Mouse (Mus musculus): ENCODE results near the gene Ubl4b.

The Ubl4b gene

DNA sequence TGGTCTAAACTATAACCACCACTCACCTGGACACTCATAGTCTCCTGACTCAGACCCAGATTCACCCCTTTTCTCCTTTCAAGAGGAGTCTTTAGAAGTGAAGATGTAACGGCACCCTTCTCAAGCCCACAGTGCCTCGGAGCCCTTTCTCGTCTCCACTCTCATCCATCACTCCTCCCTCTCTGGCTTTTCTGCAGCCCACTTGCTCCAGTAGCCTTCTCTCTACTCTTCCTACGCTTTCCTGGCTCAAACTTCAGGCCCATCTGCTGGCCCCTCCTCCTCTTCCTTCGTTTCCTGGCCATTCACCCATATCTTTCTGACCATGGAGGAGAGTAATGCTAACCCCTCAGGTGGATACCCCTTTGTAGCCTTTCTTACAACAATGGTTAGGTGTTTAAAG lies 33.9 kb downstream of the Ubl4b start:
- CTCF ChIA-PET, result no interaction called here

DNA sequence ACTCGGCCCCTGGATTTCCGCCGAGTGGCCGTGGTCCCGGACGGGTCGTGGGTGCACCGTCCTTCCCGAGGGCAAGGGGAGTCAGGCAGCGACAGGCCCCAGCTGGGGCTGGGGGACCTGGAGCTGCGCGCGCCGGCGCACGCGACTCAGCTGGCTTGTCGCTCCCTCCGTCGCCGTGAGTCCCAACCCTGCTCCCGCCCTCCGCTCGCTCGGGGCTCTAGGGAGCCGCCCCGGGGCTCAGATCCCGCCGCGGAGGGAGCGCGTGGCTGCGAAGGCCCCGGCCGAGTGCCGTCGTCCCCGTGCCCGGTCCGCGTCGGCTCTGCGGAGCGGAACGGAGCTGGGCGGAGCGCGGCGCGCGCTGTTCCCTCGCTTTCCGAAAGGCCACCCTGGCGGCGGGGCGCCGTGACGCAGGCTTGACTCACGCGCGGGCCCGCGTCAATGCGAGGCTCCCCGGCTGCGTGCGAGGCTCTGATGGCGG lies 37.2 kb downstream of the Ubl4b start, which contains the start of gene Slc6a17:
Gene Slc6a17, minus strand, starts transcription at position 388 of the 478 bp plus-strand sequence.
- CTCF ChIA-PET, result no interaction called here

DNA sequence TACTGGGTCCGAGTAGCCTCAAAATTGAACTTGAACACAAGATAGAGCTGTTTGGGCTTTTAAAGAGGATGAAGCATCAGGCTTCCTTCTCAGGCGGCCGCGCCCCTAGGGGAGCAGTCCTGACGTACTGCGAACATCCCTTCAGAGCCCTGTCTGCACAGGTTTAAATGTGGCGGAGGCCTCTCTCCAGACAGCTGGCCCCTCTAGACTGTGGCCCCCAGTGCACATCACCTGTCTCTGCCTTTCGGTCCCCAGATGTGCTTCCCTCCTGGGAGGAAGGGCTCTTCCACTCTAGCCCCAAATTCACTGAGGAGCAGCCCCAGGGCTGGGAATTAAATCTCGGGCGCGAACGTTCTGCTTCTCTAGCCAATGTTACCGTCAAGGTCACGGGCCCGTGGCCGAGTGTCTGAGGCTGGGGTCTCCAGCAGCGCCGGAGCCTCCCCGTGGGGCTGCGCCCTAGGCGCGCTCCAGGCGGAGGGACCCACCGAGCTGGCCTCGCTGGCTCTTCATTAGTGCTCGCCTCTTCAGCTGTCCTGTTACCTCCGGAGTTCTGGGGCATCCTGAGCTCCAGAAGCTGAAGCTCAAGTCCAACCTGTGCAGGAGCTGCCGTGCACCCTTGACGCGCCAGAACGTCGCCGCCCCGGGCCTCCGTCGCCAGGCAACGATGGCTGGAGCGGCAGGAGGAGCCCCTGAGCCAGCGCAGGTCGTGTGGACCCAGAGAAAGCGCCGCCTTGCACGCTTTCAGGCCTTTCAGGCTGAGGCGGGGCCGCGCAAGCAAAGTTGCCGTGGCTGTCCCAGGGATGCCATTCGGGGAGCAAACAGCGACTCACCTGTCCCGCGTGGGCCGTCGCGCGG lies 37.9 kb downstream of the Ubl4b start:
- CTCF ChIA-PET, result no interaction called here

DNA sequence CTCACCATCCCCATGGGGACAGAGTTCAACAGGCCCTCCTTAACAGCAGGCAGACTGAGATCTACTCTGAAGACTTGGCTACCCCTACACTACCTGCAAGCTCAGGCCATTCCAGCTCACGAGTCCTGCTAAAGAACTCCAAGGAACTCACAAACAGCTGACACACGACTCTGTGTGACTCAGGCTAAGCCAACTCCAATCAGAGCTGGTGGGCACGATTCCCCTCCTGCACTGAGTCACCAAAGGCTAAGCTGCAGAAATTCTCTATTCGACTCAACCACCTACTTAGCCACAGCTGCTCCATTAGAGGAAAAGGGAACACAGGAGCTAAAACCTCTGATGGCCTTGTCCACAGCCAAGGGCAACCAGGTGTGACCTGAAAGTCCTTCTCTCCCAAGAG lies 38.9 kb downstream of the Ubl4b start:
- CTCF ChIA-PET, result no interaction called here

DNA sequence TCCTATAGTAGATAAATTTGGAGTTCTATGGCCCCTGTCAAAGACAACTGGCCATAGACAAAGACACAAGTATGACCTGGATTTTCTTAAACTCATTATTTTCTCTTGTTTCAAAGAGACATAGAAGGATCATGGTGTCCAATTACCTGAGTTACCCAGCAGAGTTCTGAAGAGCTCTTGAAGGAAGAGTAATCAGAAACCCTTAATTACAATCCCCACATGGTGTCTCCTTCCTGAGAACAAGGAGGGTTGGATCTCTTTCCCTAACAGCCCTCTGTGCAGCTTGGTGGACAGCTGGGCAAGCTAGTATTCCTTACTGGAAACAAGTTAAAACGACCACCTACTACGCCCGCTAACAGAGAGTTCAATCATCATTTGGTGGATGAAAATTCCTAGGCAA lies 43.5 kb downstream of the Ubl4b start:
- CTCF ChIA-PET, result no interaction called here

DNA sequence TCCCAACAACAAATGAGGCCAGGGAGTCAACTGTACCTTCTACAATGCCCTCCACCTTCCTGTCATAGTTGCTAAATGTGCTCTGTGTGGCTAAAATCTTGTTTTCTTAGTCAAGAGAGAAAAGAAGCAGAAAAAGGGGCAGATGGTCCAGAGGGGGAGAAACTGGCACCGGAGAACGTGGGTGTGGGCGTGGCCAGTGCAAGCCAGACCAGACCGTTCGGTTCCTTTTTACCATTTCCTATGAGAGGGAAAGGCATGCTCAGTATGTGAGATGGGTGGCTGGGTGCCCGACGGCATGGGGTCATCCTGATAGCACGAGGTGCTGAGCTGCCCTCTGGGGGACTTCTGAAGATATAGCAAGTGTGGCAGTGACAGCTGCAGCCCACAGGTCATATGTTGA lies 46.2 kb downstream of the Ubl4b start:
- CTCF ChIA-PET, result no interaction called here

DNA sequence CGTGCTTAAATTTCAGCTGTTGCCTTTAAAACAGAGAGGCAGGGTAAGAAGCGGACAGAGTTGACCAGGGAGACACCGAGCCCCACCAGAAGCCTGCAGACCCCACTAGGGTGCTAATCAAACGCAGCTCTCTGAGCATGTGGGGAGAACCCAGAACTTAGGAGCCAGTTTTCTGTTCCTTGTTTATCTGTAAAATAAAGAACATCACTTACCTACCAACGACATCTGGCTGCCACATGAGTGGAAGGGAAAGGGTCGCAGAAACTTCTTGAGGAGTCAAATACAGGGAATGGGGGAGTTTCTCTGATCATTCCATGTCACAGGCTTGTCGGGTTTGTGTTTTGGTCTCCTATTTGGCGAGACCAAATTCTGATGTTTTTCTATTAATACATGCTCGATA lies 46.9 kb downstream of the Ubl4b start:
- CTCF ChIA-PET, result no interaction called here

DNA sequence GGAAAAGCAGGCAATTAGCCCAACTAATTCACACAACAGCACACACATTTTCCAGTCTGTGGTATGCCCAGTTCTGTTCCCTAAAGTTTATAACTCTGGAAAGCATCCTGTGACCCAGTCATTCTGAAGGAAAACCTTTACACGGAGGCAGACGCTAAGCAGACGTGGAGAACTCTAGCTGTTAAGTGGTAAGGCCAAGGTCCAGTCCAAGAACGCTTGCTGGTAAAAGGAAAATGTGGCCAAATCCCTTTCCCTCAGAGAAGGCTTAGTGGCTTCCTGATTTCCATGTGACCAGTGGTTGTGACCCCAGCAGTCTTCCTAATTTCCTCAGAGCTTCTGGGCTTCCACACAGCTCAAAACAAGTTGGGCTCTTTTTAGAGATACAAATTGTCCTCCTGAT lies 48.3 kb downstream of the Ubl4b start:
- CTCF ChIA-PET, result no interaction called here

DNA sequence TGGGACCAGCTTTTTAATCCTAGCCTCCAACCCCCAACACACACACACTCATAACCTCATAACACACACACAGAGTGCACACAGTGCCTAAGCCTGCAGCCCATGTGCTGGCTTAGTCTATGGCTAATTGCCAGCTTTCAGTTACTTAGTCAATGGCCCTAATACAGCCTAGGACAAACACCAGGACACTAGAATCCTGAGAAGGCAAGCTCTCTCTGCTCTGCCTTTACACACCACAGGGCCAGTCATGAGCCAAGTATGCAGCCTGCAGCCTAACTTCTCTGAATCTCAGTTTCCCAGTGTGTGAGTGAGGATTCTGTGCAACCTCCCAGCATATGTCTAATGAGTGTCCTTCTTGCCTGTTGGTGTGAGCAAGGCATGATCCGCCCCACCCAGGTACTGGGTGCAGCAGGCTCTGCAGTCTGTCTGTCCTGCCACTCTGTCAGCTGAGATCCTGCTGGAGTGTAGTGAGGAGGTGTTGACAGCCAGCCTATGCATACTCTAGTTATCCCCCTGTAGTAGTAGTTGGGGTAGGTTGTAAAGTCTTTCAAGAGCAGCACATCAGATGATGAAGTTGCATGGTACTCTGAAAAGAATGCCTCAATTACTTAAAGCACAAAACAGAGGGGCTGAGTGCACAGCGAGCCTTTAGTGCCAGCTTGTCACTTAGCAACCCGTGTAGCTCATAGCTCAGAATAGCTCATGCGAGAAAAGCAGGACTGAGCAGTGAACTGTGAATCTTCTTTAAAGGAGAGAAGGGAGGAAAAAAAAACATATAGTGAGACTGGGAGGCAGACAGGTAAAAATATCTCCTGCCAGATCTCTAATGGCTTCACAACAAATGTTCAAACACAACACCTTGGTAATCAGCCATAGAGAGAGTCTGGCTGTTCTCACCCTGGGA lies 49.2 kb downstream of the Ubl4b start:
- CTCF ChIA-PET, result no interaction called here

DNA sequence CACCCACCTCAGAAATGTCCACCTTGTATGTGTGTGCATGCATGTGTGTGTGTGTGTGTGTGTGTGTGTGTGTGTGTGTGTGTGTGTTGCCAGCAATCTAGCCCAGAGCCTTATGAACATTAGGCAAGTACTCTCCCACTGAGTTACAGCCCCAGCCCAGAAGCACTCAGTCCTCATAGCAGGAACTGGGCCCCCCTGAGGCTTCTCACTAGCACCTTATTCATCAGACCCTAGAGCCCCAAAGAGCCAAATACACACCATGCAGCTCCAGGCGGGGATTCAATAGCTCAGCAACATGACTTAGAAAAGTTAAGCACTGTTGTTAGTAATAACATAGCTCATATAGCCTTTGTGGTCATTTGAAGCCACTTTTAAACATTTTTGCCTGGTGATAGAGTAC lies 50.3 kb downstream of the Ubl4b start:
- CTCF ChIA-PET, result no interaction called here

DNA sequence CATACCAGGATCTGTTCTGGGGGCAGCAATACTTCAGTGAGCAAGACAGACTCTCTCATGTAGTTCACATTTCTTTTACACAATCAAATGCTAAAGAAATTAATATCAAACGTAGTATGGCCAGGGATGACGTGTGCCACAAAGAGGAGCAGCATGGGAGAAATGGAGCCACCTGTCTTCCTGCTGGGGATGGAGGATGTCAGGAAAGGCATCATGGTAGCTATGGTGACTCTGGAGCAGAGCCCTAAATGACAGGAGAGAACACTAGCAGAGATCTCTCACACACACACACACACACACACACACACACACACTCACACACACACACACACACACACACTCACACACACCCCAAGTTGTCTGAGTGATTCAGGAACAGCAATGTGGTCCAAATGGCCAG lies 51.2 kb downstream of the Ubl4b start:
- CTCF ChIA-PET, result no interaction called here

Data from spleen, embryonic (tissue).